Mouse (Mus musculus) limb, embryonic 13.5 days (tissue): ENCODE results near the gene Irak3. TPM values are rescaled to one million over a fixed set of nuclear protein-coding genes. Genes with fewer than 3 reads are reported as not detected.

ENCODE experiments used
- ATAC-seq: fragments of 200-750 bp; cut with Nextera tagmentation; 2 replicates; pipeline ENCODE4 v1.8.0; 2017; ENCODE audit warnings: low read depth, moderate number of reproducible peaks, moderate TSS enrichment; ENCODE audit not compliant: low FRiP score
- H3K27ac ChIP-seq: fragments of 300-500 bp; sonication (generic); 2 replicates; pipeline ENCODE4 v1.5.1; 2015; ENCODE audit warnings: inconsistent platforms, mild to moderate bottlenecking, moderate library complexity
- H3K27me3 ChIP-seq: fragments of 300-500 bp; sonication (generic); 2 replicates; pipeline ENCODE4 v1.6.1; 2015; ENCODE audit warnings: mild to moderate bottlenecking, inconsistent platforms
- H3K36me3 ChIP-seq: fragments of 300-500 bp; sonication (generic); 2 replicates; pipeline ENCODE4 v1.6.1; 2015; ENCODE audit warnings: inconsistent platforms, mild to moderate bottlenecking, moderate library complexity
- H3K4me1 ChIP-seq: fragments of 300-500 bp; sonication (generic); 2 replicates; pipeline ENCODE4 v1.6.1; 2015; ENCODE audit warnings: inconsistent platforms
- H3K4me2 ChIP-seq: fragments of 300-500 bp; sonication (generic); replicated peaks from 2 replicates; pipeline ENCODE4 v1.6.1; 2015; ENCODE audit warnings: inconsistent platforms, mild to moderate bottlenecking, moderate library complexity
- H3K4me3 ChIP-seq: fragments of 300-500 bp; sonication (generic); 2 replicates; pipeline ENCODE4 v1.5.1; 2015; ENCODE audit warnings: moderate library complexity, mild to moderate bottlenecking, inconsistent platforms
- H3K9ac ChIP-seq: fragments of 300-500 bp; sonication (generic); 2 replicates; pipeline ENCODE4 v1.6.1; 2015; ENCODE audit warnings: mild to moderate bottlenecking, inconsistent platforms
- H3K9me3 ChIP-seq: fragments of 300-500 bp; sonication (generic); 2 replicates; pipeline ENCODE4 v1.6.1; 2016; ENCODE audit warnings: inconsistent platforms
- WGBS: fragments of 180-500 bp; shearing (Covaris S2); methylation state at CpG from one replicate; pipeline ENCODE4 v1.1.7; 2015; 5-methylcytosine and 5-hydroxymethylcytosine counted together
- polyA plus RNA-seq: library from polyadenylated mRNA; unstranded; fragments of >200 nt; fragmentation: Nextera tagmentation; extraction: Ambion mirVana; gene quantifications from 2 replicates; pipeline ENCODE4 v1.2.1, GENCODE M21; 2015

Gene Irak3
- polyA plus RNA-seq, 1 experiment from 2014 or later = 1.8 TPM

- no peaks in the 10 kb centered on the region for H3K36me3 ChIP-seq
- ATAC-seq = no peak
- no peak overlapping the region for H3K4me2 ChIP-seq
- H3K9me3 ChIP-seq = no peaks in the 10 kb centered on the region
- no peak overlapping the region for H3K27ac ChIP-seq
- H3K4me3 ChIP-seq = no peak overlapping the region
- H3K9ac ChIP-seq = no peak overlapping the region
- H3K4me1 ChIP-seq = peaks cover 15% of the 10 kb centered on the region
- 57% methylated on average over 10 of the region's 10 CpGs for WGBS
- no peaks in the 10 kb centered on the region for H3K27me3 ChIP-seq
Observed at GRCm38 (mm10) chr10:120169064-120169463, 32.9 kb downstream of the Irak3 start.

- Histone ChIP-seq H3K4me1 (peaks cover 15% of the 10 kb centered on the region), H3K36me3 (no peaks in the 10 kb centered on the region), H3K27ac (no peak overlapping the region), H3K9ac (no peak overlapping the region), H3K27me3 (no peaks in the 10 kb centered on the region), H3K4me3 (no peak overlapping the region), H3K4me2 (no peak overlapping the region), H3K9me3 (no peaks in the 10 kb centered on the region)
- 68% methylated on average over 1 of the region's 1 CpGs for WGBS
- ATAC-seq = no peak
Observed at GRCm38 (mm10) chr10:120168070-120168469, 33.9 kb downstream of the Irak3 start.

DNA sequence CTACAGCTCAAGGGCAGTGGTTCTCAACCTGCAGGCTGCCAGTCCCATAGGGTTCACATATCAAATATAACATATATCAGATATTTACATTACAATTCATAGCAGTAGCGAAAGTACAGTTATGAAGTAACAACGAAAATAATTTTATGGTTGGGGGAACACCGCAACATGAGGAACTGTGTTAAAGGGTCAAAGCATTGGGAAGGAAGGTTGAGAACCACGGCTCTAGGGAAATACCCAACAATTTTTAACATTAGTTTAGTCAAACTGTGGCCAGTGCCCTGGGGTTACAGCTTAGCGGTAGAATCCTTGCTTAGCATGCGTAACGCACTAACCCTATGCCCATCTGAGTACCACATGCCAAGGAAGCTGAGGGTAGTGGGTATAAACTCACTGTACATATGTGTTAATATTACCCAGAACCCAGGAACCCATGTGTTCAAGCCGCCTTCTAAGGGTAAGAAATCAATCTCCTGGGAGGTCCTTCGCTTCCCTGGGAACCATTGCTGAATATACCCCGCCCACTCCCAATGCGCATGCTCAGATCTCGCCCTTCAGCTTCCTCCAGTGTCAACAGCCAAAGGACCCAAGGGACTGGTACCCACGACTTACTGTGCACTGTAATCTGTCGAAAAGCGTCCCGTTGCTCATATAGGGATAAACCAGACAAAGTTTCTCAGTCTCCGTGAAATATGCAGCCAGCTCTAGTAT is 36.0 kb downstream of the Irak3 start:
- WGBS = 92% methylated on average over 17 of the region's 17 CpGs

GRCm38 (mm10) chr10:120164931-120165792 is 36.8 kb downstream of the Irak3 start:
- H3K27me3 ChIP-seq = no peaks in the 10 kb centered on the region
- no peaks in the 10 kb centered on the region for H3K9me3 ChIP-seq
- WGBS = 84% methylated on average over 19 of the region's 19 CpGs
- no peaks in the 10 kb centered on the region for H3K36me3 ChIP-seq
- no peak overlapping the region for H3K9ac ChIP-seq
- no peak overlapping the region for H3K27ac ChIP-seq
- no peak overlapping the region for H3K4me3 ChIP-seq
- H3K4me1 ChIP-seq = peaks cover 15% of the 10 kb centered on the region
- ATAC-seq = no peak
- H3K4me2 ChIP-seq = no peak overlapping the region

More for the DNA sequence above, 36.0 kb downstream of the Irak3 start:
- no peaks in the 10 kb centered on the region for H3K9me3 ChIP-seq
- H3K4me1 ChIP-seq = peaks cover 15% of the 10 kb centered on the region
- no peaks in the 10 kb centered on the region for H3K36me3 ChIP-seq
- no peaks in the 10 kb centered on the region for H3K27me3 ChIP-seq
- no peak overlapping the region for H3K9ac ChIP-seq
- no peak overlapping the region for H3K4me3 ChIP-seq
- no peak for ATAC-seq
- H3K27ac ChIP-seq = no peak overlapping the region
- no peak overlapping the region for H3K4me2 ChIP-seq

- 90% methylated on average over 7 of the region's 7 CpGs for WGBS
- no peaks in the 10 kb centered on the region for H3K9me3 ChIP-seq
- H3K36me3 ChIP-seq = no peaks in the 10 kb centered on the region
- H3K27ac ChIP-seq = no peak overlapping the region
- H3K4me2 ChIP-seq = no peak overlapping the region
- ATAC-seq = no peak
- H3K9ac ChIP-seq = no peak overlapping the region
- no peak overlapping the region for H3K4me3 ChIP-seq
- no peaks in the 10 kb centered on the region for H3K27me3 ChIP-seq
- peaks cover 6% of the 10 kb centered on the region for H3K4me1 ChIP-seq
Observed at GRCm38 (mm10) chr10:120163490-120163889, 38.4 kb downstream of the Irak3 start.

- no peak for ATAC-seq
Observed at GRCm38 (mm10) chr10:120162840-120163239, 39.1 kb downstream of the Irak3 start.

DNA sequence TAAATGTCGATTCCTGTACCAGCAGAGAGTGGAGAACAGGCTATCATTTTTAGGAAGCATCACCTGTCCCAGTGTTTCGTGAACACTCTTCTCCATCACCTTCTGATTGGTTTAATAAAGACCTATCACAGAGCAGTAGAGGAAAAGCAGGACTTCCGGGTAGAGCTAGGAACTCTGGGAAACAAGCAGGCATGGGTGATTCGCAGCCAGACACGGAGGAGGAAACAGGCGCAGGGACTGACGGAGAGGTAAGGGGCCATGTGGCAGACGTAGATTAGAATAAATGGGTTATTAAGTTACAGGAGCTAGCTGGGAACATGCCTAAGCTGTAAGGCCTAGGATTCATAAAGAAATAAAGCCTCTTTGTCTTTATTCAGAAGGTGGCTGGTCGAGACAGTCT is 41.4 kb downstream of the Irak3 start:
- H3K27me3 ChIP-seq = no peaks in the 10 kb centered on the region
- H3K4me1 ChIP-seq = no peaks in the 10 kb centered on the region
- H3K9ac ChIP-seq = no peak overlapping the region
- no peaks in the 10 kb centered on the region for H3K36me3 ChIP-seq
- WGBS = 59% methylated on average over 9 of the region's 9 CpGs
- H3K27ac ChIP-seq = peak overlapping the region; percentile 39; the same call in 1 of the 2 replicates
- no peak for ATAC-seq
- H3K4me2 ChIP-seq = 0 out of 2 replicates have a peak overlapping the region, but pooled peaks have one; percentile 1
- no peaks in the 10 kb centered on the region for H3K9me3 ChIP-seq
- H3K4me3 ChIP-seq = no peak overlapping the region

More at GRCm38 (mm10) chr10:120162840-120163239, 39.1 kb downstream of the Irak3 start:
- no peaks in the 10 kb centered on the region for H3K9me3 ChIP-seq
- H3K27me3 ChIP-seq = no peaks in the 10 kb centered on the region
- 85% methylated on average over 10 of the region's 10 CpGs for WGBS
- H3K36me3 ChIP-seq = no peaks in the 10 kb centered on the region
- no peak overlapping the region for H3K27ac ChIP-seq
- no peak overlapping the region for H3K4me3 ChIP-seq
- H3K4me1 ChIP-seq = peaks cover 3% of the 10 kb centered on the region; the same call in 1 of the 2 replicates
- H3K4me2 ChIP-seq = no peak overlapping the region
- H3K9ac ChIP-seq = no peak overlapping the region

DNA sequence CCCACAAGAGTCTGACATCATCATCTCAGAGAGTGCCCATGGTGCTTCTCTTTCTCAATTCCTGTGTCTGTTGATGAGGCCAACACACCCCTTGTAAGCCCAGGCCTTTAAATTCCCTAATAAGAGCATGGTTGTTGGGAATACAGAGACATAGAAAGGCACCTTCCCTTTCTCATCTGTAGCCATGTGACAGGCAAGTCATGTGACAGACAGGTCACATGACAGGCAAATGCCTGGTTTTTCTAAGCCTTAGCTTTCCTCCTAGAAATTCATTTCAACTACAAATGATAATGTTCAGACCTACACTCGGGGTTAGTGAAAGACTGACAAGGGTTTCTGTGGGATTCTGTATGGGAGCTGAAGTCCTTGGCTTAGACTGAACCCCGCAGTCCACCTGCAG is 48.0 kb downstream of the Irak3 start:
- Histone ChIP-seq H3K27me3 (no peaks in the 10 kb centered on the region), H3K36me3 (no peaks in the 10 kb centered on the region), H3K4me3 (no peak overlapping the region), H3K9me3 (peaks cover 10% of the 10 kb centered on the region; the same call in 1 of the 2 replicates), H3K4me2 (no peak overlapping the region), H3K9ac (no peak overlapping the region), H3K4me1 (no peaks in the 10 kb centered on the region), H3K27ac (no peak overlapping the region)
- WGBS = 87% methylated on average over 2 of the region's 2 CpGs
- no peak for ATAC-seq

DNA sequence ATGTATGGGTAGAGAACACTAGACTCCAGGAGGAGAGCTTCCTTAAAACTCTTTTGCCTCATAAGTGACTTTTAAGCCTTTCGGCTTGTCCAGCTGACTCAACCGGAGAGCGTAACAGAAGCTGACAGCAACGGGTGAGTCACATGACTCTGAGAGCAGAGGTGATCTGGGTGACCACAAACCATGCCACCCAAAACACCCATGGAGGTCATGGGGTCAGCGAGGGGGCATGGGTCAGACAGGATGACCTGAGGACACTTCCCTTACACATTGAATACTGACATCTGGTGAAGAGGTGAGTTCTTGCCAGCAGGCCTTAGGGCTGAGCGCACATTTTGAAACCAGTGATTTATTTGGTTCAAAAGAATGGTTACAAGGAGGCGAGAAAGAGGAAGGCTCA is 50.3 kb downstream of the Irak3 start:
- Histone ChIP-seq H3K9ac (no peak overlapping the region), H3K27ac (no peak overlapping the region), H3K27me3 (no peaks in the 10 kb centered on the region), H3K36me3 (no peaks in the 10 kb centered on the region), H3K4me2 (no peak overlapping the region), H3K4me3 (no peak overlapping the region), H3K9me3 (peaks cover 10% of the 10 kb centered on the region; the same call in 1 of the 2 replicates), H3K4me1 (no peaks in the 10 kb centered on the region)
- no peak for ATAC-seq
- 87% methylated on average over 7 of the region's 7 CpGs for WGBS

GRCm38 (mm10) chr10:120140916-120141516 is 60.9 kb downstream of the Irak3 start:
- no peak overlapping the region for H3K4me3 ChIP-seq

GRCm38 (mm10) chr10:120140193-120140592 is 61.7 kb downstream of the Irak3 start:
- peaks cover 16% of the 10 kb centered on the region for H3K9me3 ChIP-seq
- no peak overlapping the region for H3K9ac ChIP-seq
- WGBS = 61% methylated on average over 4 of the region's 4 CpGs
- ATAC-seq = no peak
- H3K27ac ChIP-seq = no peak overlapping the region
- H3K36me3 ChIP-seq = peaks cover 15% of the 10 kb centered on the region
- H3K4me1 ChIP-seq = no peaks in the 10 kb centered on the region
- H3K4me3 ChIP-seq = no peak overlapping the region
- H3K4me2 ChIP-seq = no peak overlapping the region
- no peaks in the 10 kb centered on the region for H3K27me3 ChIP-seq

More at GRCm38 (mm10) chr10:120140916-120141516, 60.9 kb downstream of the Irak3 start:
- no peak for ATAC-seq
- peaks cover 16% of the 10 kb centered on the region for H3K9me3 ChIP-seq
- H3K27ac ChIP-seq = no peak overlapping the region
- H3K36me3 ChIP-seq = peaks cover 15% of the 10 kb centered on the region
- no peaks in the 10 kb centered on the region for H3K4me1 ChIP-seq
- no peaks in the 10 kb centered on the region for H3K27me3 ChIP-seq
- H3K4me2 ChIP-seq = no peak overlapping the region
- H3K9ac ChIP-seq = no peak overlapping the region
- WGBS = 78% methylated on average over 10 of the region's 10 CpGs

DNA sequence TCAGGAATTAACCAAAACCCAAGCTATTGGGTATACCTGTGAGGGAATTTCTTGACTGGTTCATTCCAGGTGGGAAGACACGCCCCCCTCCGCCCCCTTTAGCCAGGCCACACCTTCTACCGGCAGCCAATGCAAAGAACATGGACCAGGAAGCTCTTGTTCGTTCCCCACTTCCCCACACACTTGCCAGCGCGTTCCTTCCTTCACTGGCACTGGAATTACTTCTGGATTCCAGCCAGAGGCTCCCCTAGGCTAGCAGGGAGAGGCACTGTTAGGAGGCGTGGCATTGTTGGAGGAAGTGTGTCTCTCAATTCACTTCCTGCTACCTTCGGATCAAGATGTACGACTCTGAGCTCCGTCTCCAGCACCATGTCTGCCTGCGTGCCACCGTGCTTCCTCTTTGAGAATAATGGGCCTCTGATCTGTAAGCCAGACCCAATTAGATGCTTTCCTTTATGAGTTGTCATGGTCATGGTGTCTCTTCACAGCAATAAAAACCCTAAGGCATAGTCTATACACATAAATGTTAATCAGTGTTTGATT is 65.8 kb downstream of the Irak3 start:
- no peaks in the 10 kb centered on the region for H3K36me3 ChIP-seq
- no peaks in the 10 kb centered on the region for H3K9me3 ChIP-seq
- H3K27me3 ChIP-seq = 0 out of 2 replicates have a peak, but pooled peaks cover 6% of the 10 kb centered on the region
- no peak overlapping the region for H3K27ac ChIP-seq
- no peak overlapping the region for H3K4me3 ChIP-seq
- no peak for ATAC-seq
- no peak overlapping the region for H3K4me2 ChIP-seq
- H3K9ac ChIP-seq = no peak overlapping the region
- peaks cover 15% of the 10 kb centered on the region for H3K4me1 ChIP-seq
- 86% methylated on average over 12 of the region's 12 CpGs for WGBS
